Mouse (Mus musculus) kidney, postnatal 36 days (tissue): ENCODE measurements at regions not wholly inside any gene's neighbourhood (a gene's known extent, or its start where the extent isn't known, plus 50 kb on each side); places are given as distances from the start of the nearest gene placed in this dataset.

Experiments used
- DNase-seq, 2 experiments: peaks; one replicate each; pipeline ENCODE4 v3.0.0; 2021 to 2022; ENCODE audit warnings: mixed read lengths in 2 of 2

DNA sequence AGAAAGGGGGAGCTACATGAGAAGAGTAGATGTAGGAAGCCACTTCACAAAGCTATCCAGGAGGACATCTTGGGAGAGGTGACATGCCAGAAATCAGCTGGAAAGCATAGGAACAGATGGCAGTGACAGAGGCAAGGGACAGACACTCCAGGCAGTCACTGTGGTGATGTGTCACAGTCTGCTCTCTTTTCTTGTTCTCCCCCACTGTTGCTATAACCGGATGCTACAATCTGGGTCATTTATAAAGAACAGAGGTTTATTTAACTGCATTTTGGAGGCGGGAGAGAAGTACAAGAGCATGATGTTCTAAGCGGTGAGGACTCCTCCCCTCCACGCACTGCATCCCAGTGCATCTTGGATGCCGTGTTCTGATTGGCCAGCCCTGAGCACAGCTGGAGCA lies 133.8 kb upstream of the Med13l start:
- no peak for DNase-seq

- DNase-seq, result no peak
Measured at GRCm38 (mm10) chr5:118428323-118429095, 132.0 kb upstream of the Med13l start.

- DNase-seq, result peak in 1 of 2 experiments; percentile 22
Measured at GRCm38 (mm10) chr5:118433599-118433998, 126.9 kb upstream of the Med13l start.

GRCm38 (mm10) chr5:118434718-118435555 lies 125.5 kb upstream of the Med13l start:
- no peak for DNase-seq

DNA sequence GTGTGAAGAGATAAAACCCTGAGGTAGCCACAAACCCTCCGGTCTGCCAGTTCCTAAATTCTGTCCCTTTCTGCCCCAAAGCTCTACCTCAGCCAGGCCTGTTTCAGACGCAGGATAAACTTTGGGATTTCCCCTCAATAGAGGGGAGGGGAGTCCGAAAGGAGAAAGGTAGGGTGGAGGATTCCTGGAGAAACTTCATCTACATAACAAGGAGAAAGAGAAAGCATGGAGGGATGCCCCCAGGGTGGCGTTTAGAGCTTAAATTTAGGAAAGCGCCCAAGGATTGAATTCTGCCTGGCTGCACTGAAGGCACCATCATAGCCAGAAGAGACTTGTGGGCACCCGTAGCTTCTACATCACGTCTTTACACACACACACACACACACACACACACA lies 124.9 kb upstream of the Med13l start:
- no peak for DNase-seq

DNA sequence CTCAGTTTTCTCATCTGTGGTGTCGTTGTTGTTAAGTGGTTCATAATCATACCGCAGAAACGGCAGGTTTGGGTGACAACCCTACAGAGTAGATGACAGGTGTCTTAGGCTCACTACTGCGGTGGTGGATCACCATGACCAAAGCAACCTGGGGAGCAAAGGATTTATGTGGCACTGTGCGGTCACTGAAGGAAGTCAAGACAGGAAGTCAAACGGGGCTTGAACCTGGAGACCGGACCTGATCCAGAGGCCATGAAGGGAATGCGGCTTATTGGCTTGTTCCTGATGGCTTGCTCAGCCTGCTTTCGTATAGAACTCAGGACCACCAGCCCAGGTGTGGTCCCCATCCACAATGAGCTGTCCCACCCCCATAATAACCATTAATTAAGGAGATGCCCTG lies 124.4 kb upstream of the Med13l start:
- DNase-seq, result no peak

DNA sequence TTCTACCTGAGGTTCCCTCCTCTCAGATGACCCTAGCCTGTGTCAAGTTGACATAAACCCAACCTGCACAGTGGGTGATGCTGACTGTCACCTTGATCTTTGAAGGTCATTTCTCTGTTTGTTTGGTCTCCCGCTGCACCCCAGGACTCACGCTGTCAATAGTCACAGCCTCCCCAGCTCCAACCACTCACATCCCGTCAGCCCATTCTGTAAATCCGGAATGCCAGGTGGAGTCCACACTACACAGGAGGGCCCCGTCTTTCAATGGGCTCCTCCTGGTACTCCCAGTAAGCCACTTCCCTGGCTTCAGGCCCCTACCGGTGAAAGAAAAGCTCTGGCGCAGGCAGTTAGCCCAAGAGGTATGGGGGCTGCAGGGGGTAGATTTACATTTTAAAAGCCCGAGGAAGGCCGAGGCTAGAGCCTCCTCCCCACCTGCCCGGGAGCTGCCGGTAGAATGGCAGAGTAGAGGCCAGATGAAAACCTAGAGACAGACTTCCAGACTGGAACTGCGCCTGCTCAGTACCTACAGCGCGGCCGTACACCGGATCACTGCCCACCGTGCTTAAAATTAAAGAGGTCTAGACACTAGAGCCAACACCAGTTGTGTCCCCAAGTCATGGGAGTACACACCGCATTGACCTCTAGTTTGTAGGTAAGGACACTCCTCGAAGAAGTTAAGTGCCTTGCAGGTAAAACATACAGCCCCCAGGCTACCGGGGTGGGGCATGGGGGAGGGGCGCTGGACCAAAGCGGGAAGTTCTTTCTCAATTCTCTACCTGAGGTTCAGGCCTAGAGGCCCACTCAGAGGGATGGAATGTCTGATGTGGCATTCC lies 123.8 kb upstream of the Med13l start:
- no peak for DNase-seq

DNA sequence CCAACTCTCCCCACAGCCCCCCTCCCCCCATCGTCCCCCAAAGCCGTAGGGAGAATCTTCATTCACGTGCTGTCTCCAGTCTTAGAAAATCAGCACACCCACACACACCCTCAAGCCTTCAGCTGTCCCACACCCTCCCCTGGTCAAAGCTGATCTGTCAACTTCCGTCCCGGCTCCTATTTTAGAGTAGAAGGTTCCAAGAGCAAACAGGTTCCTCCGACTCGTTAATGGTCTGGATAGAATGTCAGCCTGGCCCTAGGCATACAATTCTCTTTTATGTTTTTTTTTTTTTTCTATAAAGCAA lies 123.2 kb upstream of the Med13l start:
- DNase-seq, result no peak

DNA sequence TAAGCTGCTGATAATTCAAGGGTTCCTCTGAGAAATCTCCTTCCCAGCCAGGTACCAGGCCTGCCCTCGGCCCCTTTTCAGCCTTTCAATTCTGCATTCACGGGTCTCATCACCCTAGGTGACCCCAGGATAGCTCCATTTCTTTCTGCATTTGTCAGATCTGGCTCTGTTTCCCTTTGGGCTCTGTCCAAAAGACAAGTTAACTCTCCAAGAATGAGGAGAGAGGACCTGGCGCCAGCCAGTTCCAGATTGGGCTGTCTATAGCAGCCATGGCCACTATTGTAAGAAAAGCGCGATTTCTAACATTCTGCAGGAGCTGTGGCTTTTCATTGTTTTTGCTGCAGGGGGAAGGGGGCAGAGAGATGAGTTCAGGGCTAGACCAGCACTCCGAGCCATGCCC lies 122.5 kb upstream of the Med13l start:
- DNase-seq, result no peak

- DNase-seq, result no peak
Measured at GRCm38 (mm10) chr5:118444538-118445251, 115.8 kb upstream of the Med13l start.

DNA sequence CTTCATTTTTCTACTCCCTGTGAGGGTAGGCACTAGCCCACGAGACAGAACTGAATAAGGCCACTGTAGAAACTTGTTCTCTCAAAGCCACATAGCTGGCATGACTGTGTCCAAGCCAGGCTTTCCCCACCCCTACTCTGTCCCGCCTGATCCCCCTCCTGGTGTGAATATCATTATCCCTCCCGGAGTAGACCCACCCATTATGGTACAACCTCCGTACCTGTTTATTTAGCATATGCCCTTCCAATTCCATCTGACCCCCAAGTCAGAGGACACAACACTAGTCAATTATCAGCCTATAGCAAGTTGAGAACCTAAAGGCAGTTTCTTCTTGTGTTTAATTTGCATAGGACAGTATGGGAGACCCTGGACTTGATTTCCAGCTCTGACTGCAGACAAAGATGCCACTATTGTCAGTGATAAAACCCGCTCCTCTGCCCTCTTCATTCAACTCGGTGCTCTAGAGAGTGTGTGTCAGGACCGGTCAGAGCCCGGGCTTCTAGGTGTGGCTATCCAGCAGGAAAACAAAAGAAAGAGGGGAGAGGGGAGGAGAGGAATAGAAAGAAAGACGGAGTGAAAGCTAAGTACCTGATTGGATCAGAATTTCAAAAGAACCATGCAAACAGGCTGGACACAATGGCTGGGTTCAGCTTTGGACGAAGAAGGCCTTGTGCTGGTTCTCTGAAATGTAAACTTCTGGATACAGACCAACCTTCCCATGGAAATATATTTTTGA lies 115.1 kb upstream of the Med13l start:
- DNase-seq, result no peak

DNA sequence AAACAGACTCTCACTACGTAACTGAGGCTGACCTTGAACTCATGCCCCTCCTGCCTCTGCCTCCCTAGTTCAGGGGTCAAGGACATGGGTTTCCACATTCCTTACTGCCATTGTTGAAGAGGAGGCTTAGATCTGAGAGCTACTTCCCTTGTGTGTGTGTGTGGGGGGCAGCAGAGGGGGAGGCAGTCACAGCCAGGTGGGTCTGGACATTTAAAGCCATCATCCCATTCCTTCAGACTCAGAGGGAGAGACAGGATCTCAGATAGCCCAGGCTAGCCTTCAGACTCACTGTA lies 114.5 kb upstream of the Med13l start:
- no peak for DNase-seq

DNA sequence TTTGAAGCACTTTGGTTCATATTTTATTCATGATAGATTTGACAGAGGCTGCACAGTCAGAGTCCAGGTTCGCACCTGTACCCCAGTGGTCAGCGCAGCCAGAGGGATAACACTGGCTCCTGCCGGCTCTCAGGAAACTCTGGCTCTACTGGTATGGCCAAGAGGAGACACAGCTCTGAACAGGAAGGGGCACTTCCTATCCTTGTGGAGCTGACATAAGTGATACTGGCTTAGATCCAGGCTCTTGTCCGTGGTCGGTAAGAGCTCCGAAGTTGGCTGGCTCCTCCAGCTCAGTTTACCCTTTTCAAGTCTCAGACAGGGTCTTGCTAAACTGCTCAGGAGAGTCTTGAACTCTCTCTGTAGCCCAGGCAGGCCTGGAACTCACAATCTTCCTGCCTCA lies 113.6 kb upstream of the Med13l start:
- DNase-seq, result no peak

- no peak for DNase-seq
Measured at GRCm38 (mm10) chr5:118447366-118447765, 113.1 kb upstream of the Med13l start.

DNA sequence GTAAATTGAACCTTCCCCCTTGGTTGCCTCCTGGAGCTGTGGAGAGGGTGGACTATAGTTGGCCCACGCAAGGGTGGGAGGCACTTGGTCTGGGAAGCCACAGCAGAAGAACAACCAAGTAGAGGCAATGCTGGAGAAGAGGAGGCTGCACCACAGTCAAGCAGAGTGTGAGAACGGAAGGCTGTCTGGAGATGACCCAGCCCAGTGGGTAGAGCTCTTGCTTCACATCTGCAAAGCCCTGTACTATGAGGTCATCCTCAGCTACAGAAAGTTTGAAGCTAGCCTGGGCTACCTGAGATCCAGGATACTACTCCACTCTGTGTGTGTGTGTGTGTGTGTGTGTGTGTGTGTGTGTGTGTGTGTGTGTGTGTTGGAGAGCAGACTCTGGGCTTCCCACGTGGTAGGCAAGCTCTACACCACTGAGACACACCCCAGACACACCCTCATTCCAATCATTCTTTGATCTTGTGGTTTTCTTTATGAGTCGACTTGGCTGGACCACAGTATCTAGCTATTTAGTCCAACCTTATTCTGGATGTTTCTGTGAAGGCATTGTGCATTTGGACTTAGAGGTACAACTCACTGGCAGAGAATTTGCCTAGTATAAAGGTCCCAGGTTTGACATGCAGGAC lies 111.5 kb upstream of the Med13l start:
- DNase-seq, result no peak

GRCm38 (mm10) chr5:118449893-118450292 lies 110.6 kb upstream of the Med13l start:
- no peak for DNase-seq

GRCm38 (mm10) chr5:118452052-118452451 lies 108.4 kb upstream of the Med13l start:
- no peak for DNase-seq

DNA sequence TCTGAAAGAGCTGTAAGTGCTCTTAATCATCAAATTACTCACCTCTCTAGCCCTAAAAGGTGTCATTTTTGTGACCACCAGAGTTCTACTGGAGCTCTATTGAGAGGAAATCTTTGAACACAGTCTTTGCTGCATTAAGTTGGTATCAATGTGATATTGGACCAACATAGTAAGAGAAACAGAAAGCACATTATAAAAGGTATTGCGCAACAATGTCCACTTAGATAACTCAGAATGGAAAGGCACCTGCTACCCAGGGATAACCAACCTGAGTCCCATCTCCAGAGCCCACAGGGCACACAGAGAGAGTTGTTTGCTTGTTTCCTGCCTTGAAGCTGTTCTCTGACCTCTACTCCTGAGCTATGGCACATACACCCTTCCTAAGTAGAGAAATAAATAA lies 106.4 kb upstream of the Med13l start:
- no peak for DNase-seq

DNA sequence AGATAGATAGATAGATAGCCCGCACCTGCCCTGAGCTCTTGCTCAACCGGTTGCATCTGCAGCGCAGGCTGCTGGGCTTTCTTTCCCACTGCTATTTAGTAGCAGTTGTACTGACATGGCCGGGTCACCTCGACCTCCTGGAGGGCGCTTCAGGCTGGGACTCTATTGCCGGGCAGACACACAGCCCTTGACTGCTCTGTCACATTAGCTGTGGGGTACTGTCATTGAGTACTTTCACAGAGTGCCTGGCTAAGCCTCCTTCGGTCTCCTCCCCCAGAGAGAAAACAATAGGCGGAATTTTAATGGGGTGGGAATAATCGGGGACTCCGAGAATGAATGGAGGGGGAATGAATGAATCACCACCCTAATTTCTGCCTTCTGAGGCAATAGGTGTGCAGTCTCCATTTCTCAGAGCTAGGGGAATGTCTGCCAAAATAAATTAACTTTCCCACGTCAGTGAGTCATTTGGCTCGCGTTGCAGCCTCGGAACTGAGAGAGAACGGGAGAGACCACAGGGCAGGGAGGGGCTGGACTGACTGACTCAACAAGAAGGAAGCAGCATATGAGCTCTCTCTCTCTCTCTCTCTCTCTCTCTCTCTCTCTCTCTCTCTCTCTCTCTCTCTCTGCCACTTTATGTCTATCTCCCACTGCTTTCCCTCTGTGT lies 101.6 kb upstream of the Med13l start:
- peak; percentile 47 to 65 for DNase-seq

DNA sequence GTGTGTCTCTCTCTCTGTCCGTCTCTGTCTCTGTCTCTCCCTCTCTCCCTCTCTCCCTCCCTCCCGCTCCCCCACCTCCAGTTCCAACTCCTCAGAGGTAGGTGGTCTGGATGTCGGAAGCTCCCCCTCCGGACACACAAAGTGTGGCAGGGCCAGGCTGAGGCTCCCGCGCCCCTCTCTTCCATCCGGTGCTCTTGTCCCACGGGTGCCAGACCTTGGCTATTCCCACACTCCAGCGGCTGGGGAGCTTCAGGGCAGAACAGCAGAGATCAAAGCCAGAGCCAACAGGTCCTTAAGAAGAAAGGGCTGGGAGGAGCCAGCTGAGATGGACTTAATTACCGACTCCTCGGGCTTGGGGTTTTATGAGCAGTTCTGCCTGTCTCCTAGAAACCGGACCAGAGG lies 101.1 kb upstream of the Med13l start:
- DNase-seq, result no peak

- no peak for DNase-seq
Measured at GRCm38 (mm10) chr5:118461967-118462366, 98.5 kb upstream of the Med13l start.
